Mouse (Mus musculus) forebrain, embryonic 14.5 days (tissue): ENCODE measurements around the gene Poc1b. TPM values are rescaled to one million over a fixed set of nuclear protein-coding genes. Genes with fewer than 3 reads are reported as not detected.

Source experiments
- ATAC-seq: fragments of 200-750 bp; cut with Nextera tagmentation; 2 replicates; pipeline ENCODE4 v1.8.0; 2017; ENCODE audit warnings: mild to moderate bottlenecking, moderate library complexity
- DNase-seq: peaks from one replicate; pipeline ENCODE4 v3.0.0-alpha.2; 2015; ENCODE audit warnings: low spot score
- H3K27ac ChIP-seq: fragments of 300-500 bp; sonication (generic); 2 replicates; pipeline ENCODE4 v1.5.1; 2014; ENCODE audit warnings: low read depth, mild to moderate bottlenecking, control low read depth, low read length, moderate library complexity
- H3K27me3 ChIP-seq: fragments of 300-500 bp; sonication (generic); replicated peaks from 2 replicates; pipeline ENCODE4 v1.6.1; 2014; ENCODE audit warnings: low read length, control low read depth, mixed read lengths; ENCODE audit not compliant: control insufficient read depth, insufficient read depth
- H3K36me3 ChIP-seq: fragments of 300-500 bp; sonication (generic); 2 replicates; pipeline ENCODE4 v1.6.1; 2014; ENCODE audit warnings: low read length, control low read depth; ENCODE audit not compliant: control insufficient read depth, insufficient read depth
- H3K4me1 ChIP-seq: fragments of 300-500 bp; sonication (generic); 2 replicates; pipeline ENCODE4 v1.6.1; 2014; ENCODE audit warnings: antibody characterized with exemption, low read length, control low read depth; ENCODE audit not compliant: control insufficient read depth, insufficient read depth
- H3K4me2 ChIP-seq: fragments of 300-500 bp; sonication (generic); 2 replicates; pipeline ENCODE4 v1.6.1; 2014; ENCODE audit warnings: mild to moderate bottlenecking, control low read depth, low read length
- H3K4me3 ChIP-seq: fragments of 300-500 bp; sonication (generic); 2 replicates; pipeline ENCODE4 v1.5.1; 2014; ENCODE audit warnings: low read depth, low read length, control low read depth
- H3K9ac ChIP-seq: fragments of 300-500 bp; sonication (generic); 2 replicates; pipeline ENCODE4 v1.6.1; 2014; ENCODE audit warnings: mild to moderate bottlenecking, low read length, control low read depth, moderate library complexity
- H3K9me3 ChIP-seq: fragments of 300-500 bp; sonication (generic); replicated peaks from 2 replicates; pipeline ENCODE4 v1.6.1; 2016; ENCODE audit warnings: low read length, control low read depth, mixed read lengths; ENCODE audit not compliant: control insufficient read depth
- WGBS: fragments of 180-500 bp; shearing (Covaris S2); extraction: QIAGEN DNeasy Blood & Tissue Kit; methylation state at CpG from one replicate; pipeline ENCODE4 v1.1.7; 2014; 5-methylcytosine and 5-hydroxymethylcytosine counted together
- polyA plus RNA-seq: library from polyadenylated mRNA; unstranded; fragments of >200 nt; fragmentation: Nextera tagmentation; extraction: Ambion mirVana; gene quantifications from 2 replicates; pipeline ENCODE4 v1.2.1, GENCODE M21; 2014

Poc1b gene
- polyA plus RNA-seq, 1 experiment from 2014 or later = 20.8 TPM

DNA sequence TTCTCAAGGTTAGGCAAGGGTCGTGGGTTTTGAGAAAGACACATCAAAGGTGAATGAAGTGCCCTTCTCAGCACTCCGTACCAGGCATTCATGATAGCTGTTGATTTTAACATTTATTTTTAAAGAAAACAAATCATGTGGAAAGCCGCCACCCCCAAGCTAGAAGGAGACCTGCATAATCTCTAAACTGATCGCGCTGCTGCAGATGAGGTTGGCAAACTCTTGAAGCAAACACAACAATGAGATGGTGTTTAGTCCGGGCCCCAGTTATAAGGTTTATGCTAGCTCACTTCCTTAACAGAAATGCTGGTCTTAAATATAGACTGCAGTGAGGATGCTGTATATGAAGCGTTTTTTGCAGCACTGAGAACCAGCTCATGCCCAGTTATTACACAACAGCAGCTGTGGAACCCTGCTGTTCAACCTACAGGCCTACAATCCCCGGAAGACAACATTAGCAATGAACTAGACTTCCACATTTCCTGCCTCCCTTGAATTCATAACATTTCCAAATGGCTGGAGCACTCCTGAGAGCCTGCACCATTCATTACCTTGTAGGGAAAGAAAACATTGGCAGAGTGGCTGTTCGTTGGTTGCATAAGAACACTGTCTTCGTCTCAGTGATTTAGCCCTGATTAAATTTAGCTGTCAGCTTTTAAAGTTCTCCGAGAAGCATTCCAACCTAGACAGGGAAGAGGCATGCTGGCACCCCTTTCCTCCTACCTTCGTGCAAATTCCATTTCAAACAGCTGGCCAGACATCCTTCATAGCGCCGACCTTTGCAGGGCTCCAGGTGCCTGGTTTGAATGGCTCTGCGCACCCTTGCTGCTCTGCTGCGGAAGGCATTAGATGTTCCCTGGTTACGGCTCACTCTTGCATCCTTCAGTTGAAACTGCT, 121.4 kb downstream of the Poc1b start:
- H3K27me3 ChIP-seq = no peaks in the 10 kb centered on the region
- H3K9ac ChIP-seq = no peak overlapping the region
- H3K4me3 ChIP-seq = no peak overlapping the region
- 26% methylated on average over 17 of the region's 17 CpGs for WGBS
- H3K9me3 ChIP-seq = no peaks in the 10 kb centered on the region
- H3K4me1 ChIP-seq = peaks cover 11% of the 10 kb centered on the region
- ATAC-seq (no peak), DNase-seq (no peak)
- H3K36me3 ChIP-seq = no peaks in the 10 kb centered on the region
- no peak overlapping the region; the same call in 1 of the 2 replicates for H3K27ac ChIP-seq
- no peak overlapping the region for H3K4me2 ChIP-seq

DNA sequence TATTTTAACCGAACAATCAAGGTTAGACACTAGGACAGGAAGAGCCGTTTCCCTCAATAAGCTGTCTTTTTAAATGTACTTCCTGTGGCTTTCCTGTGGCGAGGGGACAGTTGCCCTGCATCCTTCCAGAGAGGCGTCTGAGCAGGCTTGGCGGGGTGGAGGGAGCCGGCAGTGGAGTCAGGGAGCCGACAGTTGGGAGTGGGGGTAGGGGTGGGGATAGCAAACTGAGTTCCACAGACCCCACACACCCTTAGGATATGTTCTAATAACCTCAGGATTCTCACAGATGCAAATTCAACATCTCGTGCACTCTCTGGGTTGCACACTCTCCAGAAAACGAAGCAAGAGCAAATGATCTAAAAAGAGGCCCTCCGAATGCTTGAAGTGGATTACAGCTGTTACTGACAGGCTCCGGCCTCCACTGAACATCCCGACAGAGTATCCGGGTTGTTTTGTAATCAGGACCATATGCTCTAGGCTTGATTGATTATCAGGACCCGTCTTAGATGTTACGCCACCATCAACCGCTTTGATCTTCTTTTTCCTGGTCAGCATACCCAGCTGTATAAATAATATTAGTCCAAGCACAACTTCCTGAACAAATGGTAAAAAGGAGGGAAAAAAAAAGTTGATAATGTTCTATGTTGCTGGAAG, 122.3 kb downstream of the Poc1b start:
- Histone ChIP-seq H3K27ac (no peak overlapping the region), H3K4me1 (peaks cover 11% of the 10 kb centered on the region), H3K9me3 (no peaks in the 10 kb centered on the region), H3K4me2 (no peak overlapping the region), H3K4me3 (no peak overlapping the region), H3K9ac (no peak overlapping the region; the same call in 1 of the 2 replicates), H3K27me3 (no peaks in the 10 kb centered on the region), H3K36me3 (no peaks in the 10 kb centered on the region)
- DNase-seq (no peak), ATAC-seq (no peak)
- 27% methylated on average over 16 of the region's 16 CpGs for WGBS

DNA sequence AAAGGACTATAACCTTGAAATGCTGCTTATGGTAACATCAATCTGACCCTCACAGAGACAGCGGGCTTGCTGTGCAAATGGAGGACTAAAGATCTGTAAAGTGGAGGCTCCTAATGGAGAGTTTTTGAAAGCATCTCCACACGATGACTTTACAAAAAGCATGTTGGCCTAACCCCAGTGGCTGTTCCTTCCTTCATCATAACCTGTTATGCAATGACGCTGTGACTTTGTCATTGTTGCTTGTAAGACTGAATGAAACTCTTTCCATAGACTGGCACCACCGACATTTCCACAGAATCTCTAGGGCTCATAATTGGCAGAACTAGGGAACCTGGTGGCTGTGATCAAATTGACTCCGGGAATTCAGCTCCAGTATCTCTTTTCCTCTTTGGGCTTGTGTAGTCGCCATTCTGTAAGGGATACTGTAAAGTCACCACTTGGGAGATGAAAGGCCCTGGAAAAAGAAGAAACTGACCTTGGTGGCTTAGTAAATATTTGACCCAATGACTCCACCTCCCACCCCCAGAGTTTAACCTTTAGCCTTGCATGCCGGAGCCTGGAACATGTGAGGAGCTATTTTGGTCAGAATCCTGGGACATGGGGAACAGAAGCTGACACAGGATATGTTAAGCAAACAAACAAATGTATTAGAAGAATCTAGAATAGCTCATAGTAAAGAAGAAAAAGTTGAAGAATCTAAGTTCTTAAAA, 125.8 kb downstream of the Poc1b start:
- no peaks in the 10 kb centered on the region for H3K9me3 ChIP-seq
- DNase-seq (no peak), ATAC-seq (no peak)
- whole genome bisulfite sequencing = 85% methylated on average over 7 of the region's 7 CpGs
- H3K4me1 ChIP-seq = peaks cover 10% of the 10 kb centered on the region
- H3K9ac ChIP-seq = no peak overlapping the region
- H3K27ac ChIP-seq = no peak overlapping the region
- H3K4me2 ChIP-seq = no peak overlapping the region
- H3K4me3 ChIP-seq = no peak overlapping the region
- H3K36me3 ChIP-seq = no peaks in the 10 kb centered on the region
- no peaks in the 10 kb centered on the region for H3K27me3 ChIP-seq

DNA sequence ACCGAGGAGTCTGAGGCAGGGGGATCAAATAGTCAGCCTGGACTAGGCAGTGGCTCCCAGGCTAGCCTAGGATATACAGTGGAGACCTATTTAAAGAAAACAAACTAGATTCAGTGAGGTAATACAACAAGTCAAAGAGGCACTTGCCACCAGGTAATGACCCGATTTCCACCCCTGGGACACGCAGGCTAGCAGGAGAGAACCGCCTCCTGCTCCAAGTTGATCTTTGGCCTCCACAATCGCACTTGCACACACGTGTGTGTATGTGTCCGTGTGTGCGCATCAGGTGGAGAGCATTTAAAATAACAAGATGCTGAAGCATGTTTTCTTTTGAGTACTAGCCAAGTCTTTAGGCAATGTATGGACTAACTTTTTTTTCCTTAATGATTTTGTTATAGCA, 127.5 kb downstream of the Poc1b start:
- Histone ChIP-seq H3K36me3 (no peaks in the 10 kb centered on the region), H3K4me3 (no peak overlapping the region), H3K9ac (no peak overlapping the region), H3K4me1 (no peaks in the 10 kb centered on the region), H3K9me3 (no peaks in the 10 kb centered on the region), H3K27ac (no peak overlapping the region), H3K4me2 (no peak overlapping the region), H3K27me3 (no peaks in the 10 kb centered on the region)
- no peak for DNase-seq
- WGBS = 92% methylated on average over 8 of the region's 8 CpGs
- ATAC-seq = no peak

DNA sequence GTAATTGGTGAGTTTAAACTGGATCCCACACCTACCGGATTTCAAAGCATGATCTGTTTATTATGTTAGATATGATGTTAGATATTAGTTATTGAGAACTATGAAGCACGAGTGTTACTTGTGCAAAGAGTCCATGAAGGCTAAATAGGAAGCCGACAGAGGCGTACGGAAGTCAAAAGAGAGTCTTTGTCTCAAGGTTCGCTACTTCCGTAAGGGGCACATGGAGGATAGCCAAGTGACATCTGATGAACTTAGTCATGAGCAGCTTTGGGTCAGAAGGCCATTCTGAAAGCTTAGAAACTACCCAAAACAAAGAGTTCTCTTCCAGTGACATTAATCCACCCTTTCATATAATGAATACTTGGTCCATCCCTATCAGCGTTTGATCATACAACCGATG, 128.2 kb downstream of the Poc1b start:
- Histone ChIP-seq H3K9me3 (no peaks in the 10 kb centered on the region), H3K9ac (no peak overlapping the region), H3K4me2 (no peak overlapping the region), H3K27me3 (no peaks in the 10 kb centered on the region), H3K36me3 (no peaks in the 10 kb centered on the region), H3K4me3 (no peak overlapping the region), H3K4me1 (no peaks in the 10 kb centered on the region), H3K27ac (no peak overlapping the region)
- ATAC-seq (no peak), DNase-seq (no peak)
- 92% methylated on average over 9 of the region's 9 CpGs for WGBS

DNA sequence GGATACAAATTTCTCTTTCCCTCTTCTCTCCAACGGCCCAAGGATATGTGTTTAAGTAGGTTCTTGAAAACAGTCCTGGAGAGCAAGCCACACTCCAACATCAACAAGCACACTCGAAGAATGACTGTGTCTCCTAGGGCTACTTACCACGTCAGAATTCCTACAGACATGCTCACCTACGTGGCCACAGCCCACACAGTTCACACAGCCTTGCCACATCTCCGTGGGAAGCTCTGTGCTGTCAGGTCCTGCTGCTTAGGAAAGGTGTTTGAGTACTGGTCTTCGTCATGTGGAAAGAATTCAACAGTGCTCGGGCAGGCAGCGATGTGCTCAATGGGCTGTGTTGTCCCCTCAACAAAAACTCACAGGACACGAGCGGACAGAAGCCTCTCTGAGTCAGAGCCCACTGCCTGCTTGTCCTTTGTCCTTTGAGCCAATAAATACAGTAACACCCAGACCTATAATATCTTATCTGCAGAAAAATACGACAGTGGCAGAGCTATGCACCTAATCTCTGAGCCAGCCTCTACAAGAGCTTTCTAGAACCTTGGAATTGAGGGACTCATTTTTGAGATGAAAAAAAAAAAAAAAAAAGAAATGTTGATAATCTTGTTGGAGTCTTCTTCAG, 130.5 kb downstream of the Poc1b start:
- H3K4me1 ChIP-seq = no peaks in the 10 kb centered on the region
- 85% methylated on average over 11 of the region's 11 CpGs for WGBS
- H3K27ac ChIP-seq = no peak overlapping the region
- H3K9me3 ChIP-seq = no peaks in the 10 kb centered on the region
- no peak overlapping the region for H3K4me2 ChIP-seq
- no peak for ATAC-seq
- no peak for DNase-seq
- no peaks in the 10 kb centered on the region for H3K27me3 ChIP-seq
- no peak overlapping the region for H3K9ac ChIP-seq
- no peaks in the 10 kb centered on the region for H3K36me3 ChIP-seq
- no peak overlapping the region for H3K4me3 ChIP-seq

DNA sequence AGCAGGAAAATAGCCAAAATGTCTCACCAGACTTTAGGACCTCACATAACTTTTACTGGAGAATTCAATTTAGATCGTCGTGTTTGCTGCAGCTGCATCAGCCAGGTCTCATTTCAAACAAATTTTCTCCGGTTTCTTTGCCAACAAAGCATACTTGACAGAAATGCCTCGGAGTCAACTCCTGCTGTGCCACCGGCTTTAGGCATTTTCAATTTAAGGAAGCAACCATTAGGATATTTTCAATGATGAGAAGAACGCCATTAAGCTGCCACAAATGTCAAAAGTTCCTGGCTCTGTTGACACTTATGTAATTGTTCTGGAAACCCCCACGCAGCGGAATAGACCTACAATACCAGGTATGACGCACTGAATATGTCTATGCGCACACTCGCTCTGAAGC, 131.7 kb downstream of the Poc1b start:
- no peak overlapping the region for H3K27ac ChIP-seq
- H3K4me2 ChIP-seq = no peak overlapping the region
- no peaks in the 10 kb centered on the region for H3K36me3 ChIP-seq
- H3K27me3 ChIP-seq = no peaks in the 10 kb centered on the region
- 79% methylated on average over 11 of the region's 11 CpGs for WGBS
- no peak overlapping the region for H3K4me3 ChIP-seq
- H3K4me1 ChIP-seq = no peaks in the 10 kb centered on the region
- no peaks in the 10 kb centered on the region for H3K9me3 ChIP-seq
- ATAC-seq (no peak), DNase-seq (no peak)
- H3K9ac ChIP-seq = no peak overlapping the region

DNA sequence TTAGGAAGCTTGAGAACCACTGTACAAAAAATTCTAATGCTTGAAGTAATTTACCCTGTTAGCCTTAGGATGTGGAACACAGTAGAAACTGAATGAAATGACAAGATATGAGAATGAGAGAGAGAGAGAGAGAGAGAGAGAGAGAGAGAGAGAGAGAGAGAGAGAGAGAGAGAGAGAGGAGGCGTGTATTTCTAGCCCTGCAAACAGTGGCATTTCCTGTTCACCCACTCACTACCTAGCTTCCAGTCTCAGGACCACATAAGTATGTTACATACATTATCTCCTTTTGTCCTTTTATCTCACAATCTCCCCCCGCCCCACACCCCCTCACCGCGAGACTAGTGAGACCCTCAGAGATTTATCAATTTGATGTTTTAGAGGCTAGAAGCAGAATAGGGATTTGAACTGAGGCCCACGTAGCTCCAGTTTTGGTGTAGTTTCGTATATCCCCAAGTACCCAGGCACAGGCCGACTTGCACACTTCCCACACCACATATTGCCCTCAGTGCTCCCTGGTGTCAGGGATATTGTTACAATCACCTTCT, 134.5 kb downstream of the Poc1b start:
- ATAC-seq = no peak
- 87% methylated on average over 7 of the region's 7 CpGs for WGBS

More for the DNA sequence above, 134.5 kb downstream of the Poc1b start:
- no peaks in the 10 kb centered on the region for H3K36me3 ChIP-seq
- no peaks in the 10 kb centered on the region for H3K9me3 ChIP-seq
- no peaks in the 10 kb centered on the region for H3K27me3 ChIP-seq
- H3K27ac ChIP-seq = no peak overlapping the region
- H3K4me1 ChIP-seq = no peaks in the 10 kb centered on the region
- H3K4me2 ChIP-seq = no peak overlapping the region
- DNase-seq = no peak
- no peak overlapping the region for H3K9ac ChIP-seq
- H3K4me3 ChIP-seq = no peak overlapping the region
